Mouse (Mus musculus): ENCODE measurements around the gene Pde4d. TPM values are rescaled to one million over a fixed set of nuclear protein-coding genes. Genes with fewer than 3 reads are reported as not detected.

Pde4d gene
- polyA plus RNA-seq, 1 experiment from 2014 or later = 13.5 TPM

DNA sequence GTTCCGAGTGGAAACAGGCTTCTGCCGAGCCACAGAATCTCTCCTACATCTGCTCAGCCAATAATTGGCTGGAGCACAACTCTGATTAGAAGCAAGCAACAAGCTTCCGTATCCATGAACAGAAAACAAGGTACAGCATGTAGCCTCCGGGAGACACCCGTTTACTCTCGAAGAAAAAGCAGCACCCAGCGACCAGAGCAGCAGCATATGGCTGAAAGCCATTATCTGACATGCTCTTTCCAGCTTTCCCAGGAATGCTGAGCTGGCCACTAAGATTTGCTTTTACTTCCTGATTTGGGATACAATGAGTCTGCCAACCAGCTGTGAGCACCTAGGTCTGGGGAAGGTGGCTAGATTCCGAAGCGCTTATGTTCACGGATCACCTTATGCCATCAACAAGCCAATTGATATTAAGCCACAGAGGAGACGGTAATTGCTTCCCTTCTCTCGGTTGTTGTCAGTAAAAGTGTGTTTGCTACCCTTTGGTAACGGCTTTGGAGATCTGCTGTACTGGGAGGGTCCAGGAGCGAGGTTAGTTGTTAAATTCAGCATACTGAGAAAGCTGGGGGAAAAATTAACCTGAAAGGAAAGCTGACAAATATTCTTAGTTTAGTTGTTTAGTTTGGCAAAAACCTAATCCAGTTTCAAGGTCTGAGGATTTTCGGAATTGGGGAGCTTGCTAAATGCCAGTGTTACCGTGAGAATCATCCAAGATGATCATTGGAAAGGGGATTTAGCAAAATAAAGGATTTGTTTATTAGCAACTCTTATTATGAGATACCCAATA is 1131.7 kb downstream of the Pde4d start:
- no peak for DNase-seq (ENCODE audit: low spot score)
- WGBS = 85% methylated on average over 16 of the region's 16 CpGs

DNA sequence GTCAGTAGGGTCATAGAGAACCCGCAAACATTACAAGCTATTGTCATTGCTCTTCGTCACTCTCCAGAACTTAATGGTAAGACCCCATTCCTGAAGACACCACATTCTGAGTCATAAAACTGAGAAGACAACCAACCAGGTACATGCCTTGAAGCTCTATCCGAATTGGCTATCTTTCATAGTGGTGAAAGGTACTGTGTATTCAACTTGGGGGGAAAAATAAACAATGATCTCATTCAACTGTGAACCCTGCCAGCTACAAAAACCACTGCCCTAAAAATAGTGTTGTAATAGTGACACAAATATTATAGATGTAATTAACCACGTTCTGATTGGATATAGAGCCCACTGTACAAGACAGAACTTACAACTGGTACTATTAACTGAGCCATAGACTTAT is 1140.3 kb downstream of the Pde4d start:
- Histone ChIP-seq H3K4me1 (replicated peaks) (no peaks in the 10 kb centered on the region), H3K4me3 (no peak overlapping the region), H3K36me3 (no peaks in the 10 kb centered on the region), H3K9me3 (no peaks in the 10 kb centered on the region), H3K27ac (no peak overlapping the region), H3K27me3 (ENCODE audit: insufficient read depth, poor library complexity, severe bottlenecking) (no peaks in the 10 kb centered on the region)
- 78% methylated on average over 4 of the region's 4 CpGs for WGBS
- no peak for DNase-seq (ENCODE audit: low spot score)

More for the DNA sequence above, 1131.7 kb downstream of the Pde4d start:
- Histone ChIP-seq H3K27ac (no peak overlapping the region), H3K4me3 (no peak overlapping the region), H3K36me3 (no peaks in the 10 kb centered on the region), H3K4me1 (replicated peaks) (0 out of 2 replicates have a peak, but pooled peaks cover 11% of the 10 kb centered on the region), H3K9me3 (no peaks in the 10 kb centered on the region), H3K27me3 (ENCODE audit: insufficient read depth, poor library complexity, severe bottlenecking) (no peaks in the 10 kb centered on the region)

DNA sequence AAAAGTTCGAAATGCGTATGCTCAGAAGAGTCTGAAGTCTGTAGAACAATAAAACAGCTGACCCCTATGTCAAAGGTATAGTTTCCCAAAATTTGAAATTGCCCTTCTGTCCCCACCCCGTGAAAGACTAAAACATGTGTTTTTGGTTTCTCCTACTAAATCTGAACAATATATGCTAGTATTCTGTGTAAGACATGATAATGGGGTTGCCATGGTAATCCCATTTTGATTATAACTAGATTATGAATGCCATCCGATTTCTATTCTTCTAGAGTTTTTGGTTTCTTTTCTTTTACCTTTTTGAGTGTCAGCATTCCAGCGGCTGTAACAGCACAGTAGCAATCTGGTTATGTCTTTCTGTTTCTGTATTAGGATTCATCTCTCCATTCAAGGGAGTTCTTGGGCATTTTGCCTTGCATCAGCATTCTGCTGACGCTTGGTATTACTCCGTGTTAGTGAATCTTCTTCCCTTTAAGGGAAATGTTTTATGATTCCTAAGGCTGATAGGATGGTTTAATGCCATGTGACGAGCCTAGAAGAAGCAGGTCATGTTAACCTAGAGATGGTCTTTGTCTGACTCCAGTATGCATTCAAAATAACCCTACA is 1142.5 kb downstream of the Pde4d start:
- Histone ChIP-seq H3K9me3 (no peaks in the 10 kb centered on the region), H3K4me3 (no peak overlapping the region), H3K27me3 (ENCODE audit: insufficient read depth, poor library complexity, severe bottlenecking) (no peaks in the 10 kb centered on the region), H3K4me1 (replicated peaks) (no peaks in the 10 kb centered on the region), H3K27ac (no peak overlapping the region), H3K36me3 (no peaks in the 10 kb centered on the region)
- WGBS = 84% methylated on average over 8 of the region's 8 CpGs
- DNase-seq (ENCODE audit: low spot score) = no peak

DNA sequence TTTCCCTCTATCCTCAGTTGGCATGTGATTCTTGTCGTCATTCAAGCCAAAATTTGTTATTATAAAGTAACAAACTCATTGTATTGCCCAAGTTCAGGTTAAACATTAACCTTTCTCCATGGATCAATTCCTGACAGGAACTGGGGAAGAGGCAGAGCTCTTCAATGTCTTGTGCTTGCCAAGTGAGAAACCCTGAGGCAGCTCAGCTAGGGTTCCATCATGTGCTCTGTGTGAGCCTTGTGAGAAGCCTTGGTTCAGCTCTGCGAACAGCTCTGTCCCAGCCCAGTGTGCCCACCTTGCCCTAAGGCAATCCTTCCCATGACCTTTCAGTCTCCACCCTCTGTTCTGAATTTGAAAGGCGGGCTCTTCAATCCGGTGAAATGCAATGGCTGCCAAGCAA is 1150.0 kb downstream of the Pde4d start:
- Histone ChIP-seq H3K4me3 (no peak overlapping the region), H3K4me1 (replicated peaks) (peaks cover 4% of the 10 kb centered on the region; the same call in 1 of the 2 replicates), H3K27ac (no peak overlapping the region), H3K9me3 (no peaks in the 10 kb centered on the region), H3K27me3 (ENCODE audit: insufficient read depth, poor library complexity, severe bottlenecking) (no peaks in the 10 kb centered on the region), H3K36me3 (no peaks in the 10 kb centered on the region)
- WGBS = 57% methylated on average over 4 of the region's 4 CpGs
- DNase-seq (ENCODE audit: low spot score) = no peak

DNA sequence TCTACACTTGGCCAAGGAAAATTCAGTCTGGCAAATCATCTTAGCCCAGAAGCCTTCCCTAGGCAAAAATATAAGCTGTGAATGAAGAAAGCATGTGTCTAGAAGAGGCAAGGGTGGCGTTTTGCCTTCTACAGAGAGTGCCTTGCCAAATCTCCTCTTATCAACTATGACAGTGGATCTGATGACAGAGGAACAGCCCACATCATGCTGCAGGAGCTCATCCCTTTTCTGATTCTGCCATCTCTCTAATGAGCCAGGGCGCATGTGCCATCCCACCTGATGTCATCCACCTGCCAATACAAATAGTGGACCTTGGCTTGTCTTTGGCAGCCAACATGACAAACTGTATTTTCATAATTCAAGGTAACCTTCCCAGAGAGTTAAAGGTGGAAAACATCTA is 1154.3 kb downstream of the Pde4d start:
- H3K27ac ChIP-seq = no peak overlapping the region
- WGBS = 86% methylated on average over 2 of the region's 2 CpGs

DNA sequence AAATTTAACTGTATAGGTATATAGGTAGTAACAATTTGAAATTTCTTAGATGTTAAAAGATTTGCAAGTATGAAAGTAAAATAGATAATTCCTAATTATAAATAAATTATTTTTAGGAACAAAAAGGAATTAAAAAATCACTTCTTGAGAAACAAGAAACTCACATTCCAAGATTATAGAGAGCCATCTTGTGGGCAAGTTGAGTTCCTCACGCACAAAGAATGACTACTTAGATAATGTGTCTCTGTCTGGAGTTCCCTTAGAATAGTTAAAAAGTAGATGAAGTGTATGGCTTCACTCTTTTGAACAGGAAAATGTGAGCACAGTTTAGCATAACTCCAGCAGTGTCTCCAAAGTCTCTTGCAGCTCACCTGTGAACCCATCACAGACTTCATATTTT is 1155.4 kb downstream of the Pde4d start:
- Histone ChIP-seq H3K36me3 (no peaks in the 10 kb centered on the region), H3K4me3 (no peak overlapping the region), H3K27me3 (ENCODE audit: insufficient read depth, poor library complexity, severe bottlenecking) (no peaks in the 10 kb centered on the region), H3K27ac (no peak overlapping the region), H3K4me1 (replicated peaks) (no peaks in the 10 kb centered on the region), H3K9me3 (no peaks in the 10 kb centered on the region)
- DNase-seq (ENCODE audit: low spot score) = no peak
- WGBS = 76% methylated on average over 1 of the region's 1 CpGs

More for the DNA sequence above, 1154.3 kb downstream of the Pde4d start:
- H3K4me3 ChIP-seq = no peak overlapping the region
- no peaks in the 10 kb centered on the region for H3K9me3 ChIP-seq
- no peaks in the 10 kb centered on the region for H3K27me3 ChIP-seq (ENCODE audit: insufficient read depth, poor library complexity, severe bottlenecking)
- H3K4me1 ChIP-seq (replicated peaks) = peaks cover 4% of the 10 kb centered on the region; the same call in 1 of the 2 replicates
- no peak for DNase-seq (ENCODE audit: low spot score)
- no peaks in the 10 kb centered on the region for H3K36me3 ChIP-seq

DNA sequence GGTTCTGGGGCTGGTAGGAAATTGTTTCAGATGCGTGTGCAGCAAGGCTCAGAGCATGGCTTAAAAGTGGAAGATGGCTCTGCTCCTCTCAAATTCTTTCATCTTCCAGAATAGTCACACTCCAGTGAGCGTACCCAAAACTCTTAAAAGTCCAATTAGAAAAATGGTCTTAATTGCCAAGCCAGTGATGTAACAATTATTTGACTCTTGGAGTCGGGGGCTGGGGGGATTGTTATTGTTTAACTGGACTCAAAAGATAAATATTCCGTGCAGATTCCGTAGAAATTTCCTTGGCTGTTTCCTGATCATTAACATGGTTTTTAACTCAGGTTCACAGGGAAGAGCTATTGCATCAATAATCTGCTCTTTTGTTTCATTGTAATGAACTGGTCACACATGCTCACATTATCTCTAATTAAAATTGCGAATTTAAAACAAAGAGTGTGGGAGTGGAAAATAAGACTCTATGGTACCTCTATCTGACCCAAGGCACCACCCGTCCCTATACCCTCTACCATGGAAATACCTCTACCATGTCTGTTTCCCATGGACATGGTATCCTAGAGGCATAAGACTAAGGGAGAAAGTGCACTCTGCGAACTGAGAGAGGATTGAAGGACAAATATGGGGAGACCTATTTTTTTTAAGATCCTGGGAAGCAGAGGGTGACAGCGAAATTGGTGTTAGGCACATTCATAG is 1159.5 kb downstream of the Pde4d start:
- Histone ChIP-seq H3K9me3 (no peaks in the 10 kb centered on the region), H3K36me3 (no peaks in the 10 kb centered on the region), H3K27me3 (ENCODE audit: insufficient read depth, poor library complexity, severe bottlenecking) (no peaks in the 10 kb centered on the region), H3K27ac (no peak overlapping the region), H3K4me3 (no peak overlapping the region), H3K4me1 (replicated peaks) (0 out of 2 replicates have a peak, but pooled peaks cover 4% of the 10 kb centered on the region)
- no peak for DNase-seq (ENCODE audit: low spot score)
- WGBS = 82% methylated on average over 9 of the region's 9 CpGs

DNA sequence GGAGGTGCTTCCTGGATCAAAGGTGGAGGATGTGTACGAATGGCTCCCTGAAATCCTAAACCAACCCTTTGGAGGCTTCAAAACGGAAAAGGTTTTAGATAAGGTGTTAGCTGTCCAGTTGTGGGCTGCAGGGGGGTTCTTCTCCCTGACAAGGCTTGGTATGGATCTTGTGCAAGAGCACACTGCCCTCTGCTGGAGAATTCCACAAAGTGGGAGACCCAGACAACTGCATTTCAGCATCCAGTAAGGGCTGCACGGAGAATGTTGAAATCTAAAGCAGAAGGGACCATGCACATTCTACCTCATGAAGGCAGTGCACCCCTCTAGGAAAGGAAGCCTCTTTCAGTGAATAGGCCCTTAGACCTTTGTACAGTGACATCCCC is 1160.0 kb downstream of the Pde4d start:
- Histone ChIP-seq H3K27me3 (ENCODE audit: insufficient read depth, poor library complexity, severe bottlenecking) (no peaks in the 10 kb centered on the region), H3K4me1 (replicated peaks) (0 out of 2 replicates have a peak, but pooled peaks cover 4% of the 10 kb centered on the region), H3K36me3 (no peaks in the 10 kb centered on the region), H3K9me3 (no peaks in the 10 kb centered on the region), H3K27ac (no peak overlapping the region), H3K4me3 (no peak overlapping the region)
- WGBS = 18% methylated on average over 3 of the region's 3 CpGs
- DNase-seq (ENCODE audit: low spot score) = peak; percentile 50

DNA sequence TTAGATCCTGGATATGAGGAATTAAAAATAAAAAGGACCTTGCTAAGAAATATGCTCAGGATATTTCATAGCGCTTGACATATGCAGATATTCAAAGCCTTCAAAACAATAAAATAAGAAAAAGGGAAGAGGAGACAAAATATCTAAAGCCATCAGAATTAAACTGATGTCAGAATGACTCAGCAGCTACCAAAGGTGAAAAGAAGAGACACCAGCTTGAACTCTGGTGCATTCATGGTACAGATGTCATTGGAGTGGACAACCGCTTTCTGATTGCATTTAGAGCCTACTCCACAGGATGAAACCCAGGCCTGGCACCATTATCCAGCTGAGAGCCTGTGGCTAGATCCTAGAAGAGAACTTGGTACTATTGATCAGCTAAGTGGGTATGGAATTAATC is 1161.0 kb downstream of the Pde4d start:
- 95% methylated on average over 2 of the region's 2 CpGs for WGBS
- no peaks in the 10 kb centered on the region for H3K9me3 ChIP-seq
- no peak overlapping the region for H3K4me3 ChIP-seq
- H3K27me3 ChIP-seq (ENCODE audit: insufficient read depth, poor library complexity, severe bottlenecking) = no peaks in the 10 kb centered on the region
- 0 out of 2 replicates have a peak, but pooled peaks cover 4% of the 10 kb centered on the region for H3K4me1 ChIP-seq (replicated peaks)
- no peak overlapping the region for H3K27ac ChIP-seq
- H3K36me3 ChIP-seq = no peaks in the 10 kb centered on the region
- DNase-seq (ENCODE audit: low spot score) = no peak

DNA sequence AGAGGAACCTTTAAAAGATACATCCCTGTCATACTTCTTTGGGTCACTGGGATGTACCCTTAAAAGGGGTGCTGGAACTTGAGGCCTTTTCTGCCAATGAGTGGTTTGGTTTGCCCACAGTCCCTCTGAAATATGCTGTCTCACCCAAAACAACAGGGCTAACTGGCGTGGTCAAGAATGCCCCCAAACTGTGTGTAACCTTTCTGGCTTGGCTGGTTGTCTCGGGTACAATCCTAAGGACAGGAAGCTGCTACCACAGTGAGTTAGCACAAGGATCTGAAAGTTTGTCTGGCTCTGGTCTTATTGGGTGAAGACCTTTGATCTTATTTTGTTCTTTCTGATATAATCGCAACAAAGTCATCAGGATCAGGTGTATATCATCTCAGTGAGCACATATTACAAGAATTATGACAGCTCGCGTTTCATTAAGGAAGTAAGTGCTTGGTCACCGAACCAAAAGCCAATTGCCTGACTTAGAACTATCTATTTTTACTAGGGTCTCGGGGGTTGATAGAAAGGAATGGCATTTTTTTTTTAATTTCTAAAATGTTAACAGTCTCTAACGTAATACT is 1165.6 kb downstream of the Pde4d start:
- no peak overlapping the region for H3K27ac ChIP-seq
- no peaks in the 10 kb centered on the region for H3K36me3 ChIP-seq
- DNase-seq (ENCODE audit: low spot score) = no peak
- no peak overlapping the region for H3K4me3 ChIP-seq
- no peaks in the 10 kb centered on the region for H3K9me3 ChIP-seq
- H3K4me1 ChIP-seq (replicated peaks) = 0 out of 2 replicates have a peak, but pooled peaks cover 4% of the 10 kb centered on the region
- H3K27me3 ChIP-seq (ENCODE audit: insufficient read depth, poor library complexity, severe bottlenecking) = no peaks in the 10 kb centered on the region
- 67% methylated on average over 8 of the region's 8 CpGs for WGBS

DNA sequence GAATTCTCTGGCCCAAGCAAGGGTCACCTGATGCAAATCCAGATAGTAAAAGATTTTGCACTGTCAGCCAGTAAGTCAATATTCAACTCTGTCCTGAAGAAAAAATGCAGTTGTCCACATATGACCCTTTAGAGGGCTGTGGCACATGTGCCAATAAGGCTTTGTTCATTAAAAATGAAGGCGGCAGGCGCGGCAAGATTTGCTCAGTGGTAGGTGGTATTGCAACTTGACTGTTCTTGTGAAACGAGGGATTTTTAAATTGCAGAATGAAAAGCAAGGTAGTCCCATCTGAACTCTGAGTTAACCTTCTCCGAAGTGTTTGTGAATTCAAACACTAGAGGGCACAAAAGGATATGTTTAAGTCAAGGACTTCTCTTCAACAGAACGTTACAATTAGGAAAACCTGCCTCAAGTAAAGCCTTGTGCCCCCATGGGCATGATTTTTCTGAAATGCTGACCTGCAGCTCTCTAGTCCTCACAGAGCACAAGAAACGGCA is 1166.1 kb downstream of the Pde4d start:
- Histone ChIP-seq H3K27me3 (ENCODE audit: insufficient read depth, poor library complexity, severe bottlenecking) (no peaks in the 10 kb centered on the region), H3K4me3 (no peak overlapping the region), H3K36me3 (no peaks in the 10 kb centered on the region), H3K27ac (no peak overlapping the region), H3K4me1 (replicated peaks) (0 out of 2 replicates have a peak, but pooled peaks cover 4% of the 10 kb centered on the region), H3K9me3 (no peaks in the 10 kb centered on the region)
- no peak for DNase-seq (ENCODE audit: low spot score)
- 19% methylated on average over 7 of the region's 7 CpGs for WGBS

DNA sequence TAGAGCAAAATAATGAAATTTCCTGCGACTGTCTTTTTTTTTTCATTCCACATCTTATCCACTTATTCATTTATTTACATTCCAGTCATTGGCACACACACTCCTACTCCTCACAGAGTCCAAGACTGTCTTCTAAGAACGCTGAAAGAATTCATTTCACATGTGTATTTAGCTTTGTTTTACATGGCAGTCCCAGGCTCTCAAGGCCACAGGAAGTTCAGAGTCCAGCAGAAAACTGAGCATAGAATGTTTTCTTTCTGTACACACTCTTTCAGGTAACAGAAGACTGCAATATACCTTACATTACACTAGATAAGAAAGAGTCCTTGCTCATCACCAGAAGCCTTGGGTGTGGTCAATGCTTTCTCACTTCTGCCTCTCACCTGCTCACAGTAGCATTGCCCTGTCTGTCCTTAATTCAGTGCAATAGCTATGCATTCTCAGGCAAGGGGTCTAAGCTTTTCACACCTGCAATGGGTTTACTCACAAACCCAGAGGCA is 1169.5 kb downstream of the Pde4d start:
- WGBS = 87% methylated on average over 2 of the region's 2 CpGs
- Histone ChIP-seq H3K27me3 (ENCODE audit: insufficient read depth, poor library complexity, severe bottlenecking) (no peaks in the 10 kb centered on the region), H3K4me3 (no peak overlapping the region), H3K36me3 (no peaks in the 10 kb centered on the region), H3K27ac (no peak overlapping the region), H3K4me1 (replicated peaks) (0 out of 2 replicates have a peak, but pooled peaks cover 3% of the 10 kb centered on the region), H3K9me3 (no peaks in the 10 kb centered on the region)
- DNase-seq (ENCODE audit: low spot score) = no peak
